Mouse (Mus musculus): ENCODE results near the gene Med26.

DNA sequence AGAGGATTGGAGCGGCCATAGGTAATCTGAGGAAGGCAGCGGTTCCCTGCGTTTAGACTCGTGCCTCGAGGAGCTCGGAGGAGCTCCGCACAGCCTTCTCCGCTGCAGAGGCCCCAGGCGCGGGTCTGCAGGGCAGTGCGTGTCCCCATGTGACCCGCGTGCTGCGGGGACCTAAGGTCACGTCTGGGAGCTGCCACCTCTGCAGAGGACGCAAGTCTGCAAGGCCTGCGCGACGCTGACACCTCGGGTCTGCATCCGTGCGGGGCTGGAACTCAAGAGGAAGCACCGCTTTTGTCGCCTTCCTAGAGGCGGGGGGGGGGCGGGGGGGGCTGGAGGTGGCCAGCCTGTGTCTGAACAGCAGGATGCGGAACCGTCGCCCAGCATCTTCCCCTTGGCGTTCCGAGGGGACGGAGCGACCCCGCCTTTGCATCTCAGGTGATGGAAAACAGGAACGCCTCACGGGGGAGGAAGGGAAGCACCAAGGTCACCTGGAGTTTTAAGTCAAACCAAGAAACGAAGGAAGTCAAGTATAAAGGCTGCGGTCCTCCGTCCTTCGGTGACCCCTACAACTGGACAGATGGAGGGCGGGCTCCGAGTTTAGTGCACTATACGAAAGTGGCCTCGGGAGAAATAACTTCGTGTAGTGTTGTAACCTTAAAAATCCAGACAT is 709 bp upstream of the Med26 start:
- TF ChIP-seq CTCF (IDR thresholded peaks at IDR 0.05; ENCODE audit: borderline replicate concordance, insufficient read depth, low read depth, low read length) (no peak), POLR2A (IDR thresholded peaks at IDR 0.05; ENCODE audit: borderline replicate concordance, insufficient read depth, low read length) (no peak)

Measured in cerebellum, adult 2 months (tissue).